Mouse (Mus musculus): ENCODE data around the gene Kif3c. TPM values are rescaled to one million over a fixed set of nuclear protein-coding genes. Genes with fewer than 3 reads are reported as not detected.
A peak's percentile ranks its signal among the peaks of the same experiment; 100 is the strongest.

The Kif3c gene
- total RNA-seq (2021): 100 to 1,000 TPM; 191 to 192 TPM

GRCm38 (mm10) chr12:3364508-3365448 is at the start of gene Kif3c:
TSS of gene Kif3c (plus strand) at chr12:3365132.
- intact Hi-C loops (cut with DNase I): loop anchor here (2.0 kb wide), 3 partner anchors 56 to 130 kb away; partner anchors contain the start of genes Asxl2 and Rab10
- peak; percentile 89 to 94 for DNase-seq (ENCODE audit: low spot score in 2 of 2)

GRCm38 (mm10) chr12:3316083-3316482 is 48.8 kb upstream of the Kif3c start:
- intact Hi-C loops (cut with DNase I): no loop called here
- DNase-seq (ENCODE audit: low spot score in 2 of 2): no peak

- no peak for DNase-seq (ENCODE audit: low spot score in 2 of 2)
Observed at GRCm38 (mm10) chr12:3316937-3317336, 48.0 kb upstream of the Kif3c start.

GRCm38 (mm10) chr12:3319377-3319776 is 45.6 kb upstream of the Kif3c start:
- intact Hi-C loops (cut with DNase I): no loop called here
- no peak for DNase-seq (ENCODE audit: low spot score in 2 of 2)

More at GRCm38 (mm10) chr12:3316937-3317336, 48.0 kb upstream of the Kif3c start:
- intact Hi-C loops (cut with DNase I): no loop called here

GRCm38 (mm10) chr12:3323241-3323640 is 41.7 kb upstream of the Kif3c start:
- intact Hi-C loops (cut with DNase I): no loop called here
- peak; percentile 47 to 84 for DNase-seq (ENCODE audit: low spot score in 2 of 2)

- intact Hi-C loops (cut with DNase I): no loop called here
- no peak for DNase-seq (ENCODE audit: low spot score in 2 of 2)
Observed at GRCm38 (mm10) chr12:3325232-3325631, 39.7 kb upstream of the Kif3c start.

GRCm38 (mm10) chr12:3329677-3330076 is 35.3 kb upstream of the Kif3c start:
- DNase-seq (ENCODE audit: low spot score in 2 of 2): no peak
- intact Hi-C loops (cut with DNase I): no loop called here

GRCm38 (mm10) chr12:3338931-3339330 is 26.0 kb upstream of the Kif3c start:
- intact Hi-C loops (cut with DNase I): no loop called here
- DNase-seq (ENCODE audit: low spot score in 2 of 2): no peak

GRCm38 (mm10) chr12:3344155-3344554 is 20.8 kb upstream of the Kif3c start:
- intact Hi-C loops (cut with DNase I): no loop called here
- no peak for DNase-seq (ENCODE audit: low spot score in 2 of 2)

GRCm38 (mm10) chr12:3345038-3345437 is 19.9 kb upstream of the Kif3c start:
- DNase-seq (ENCODE audit: low spot score in 2 of 2): no peak
- intact Hi-C loops (cut with DNase I): no loop called here

GRCm38 (mm10) chr12:3347682-3348081 is 17.2 kb upstream of the Kif3c start:
- intact Hi-C loops (cut with DNase I): no loop called here
- DNase-seq (ENCODE audit: low spot score in 2 of 2): no peak

- peak in 1 of 2 experiments; percentile 9 for DNase-seq (ENCODE audit: low spot score in 2 of 2)
- intact Hi-C loops (cut with DNase I): no loop called here
Observed at GRCm38 (mm10) chr12:3349387-3349786, 15.5 kb upstream of the Kif3c start.

GRCm38 (mm10) chr12:3350136-3350535 is 14.8 kb upstream of the Kif3c start:
- intact Hi-C loops (cut with DNase I): no loop called here
- no peak for DNase-seq (ENCODE audit: low spot score in 2 of 2)

GRCm38 (mm10) chr12:3352216-3352615 is 12.7 kb upstream of the Kif3c start:
- intact Hi-C loops (cut with DNase I): no loop called here
- DNase-seq (ENCODE audit: low spot score in 2 of 2): no peak

- intact Hi-C loops (cut with DNase I): no loop called here
- no peak for DNase-seq (ENCODE audit: low spot score in 2 of 2)
Observed at GRCm38 (mm10) chr12:3355068-3355467, 9.9 kb upstream of the Kif3c start.

GRCm38 (mm10) chr12:3356824-3357223 is 8.1 kb upstream of the Kif3c start:
- DNase-seq (ENCODE audit: low spot score in 2 of 2): no peak
- intact Hi-C loops (cut with DNase I): no loop called here

- intact Hi-C loops (cut with DNase I): loop anchor here (2.0 kb wide), 1 partner anchor 261 kb away; no protein-coding TSS in a partner anchor
Observed at GRCm38 (mm10) chr12:3359302-3359701, 5.6 kb upstream of the Kif3c start.

GRCm38 (mm10) chr12:3360043-3360442 is 4.9 kb upstream of the Kif3c start:
- no peak for DNase-seq (ENCODE audit: low spot score in 2 of 2)
- intact Hi-C loops (cut with DNase I): no loop called here

More at GRCm38 (mm10) chr12:3359302-3359701, 5.6 kb upstream of the Kif3c start:
- DNase-seq (ENCODE audit: low spot score in 2 of 2): peak; percentile 83 to 86

- intact Hi-C loops (cut with DNase I): loop anchor here (2.0 kb wide), 3 partner anchors 55 to 129 kb away; partner anchors contain the start of genes Asxl2 and Rab10
- no peak for DNase-seq (ENCODE audit: low spot score in 2 of 2)
Observed at GRCm38 (mm10) chr12:3364076-3364475, 856 bp upstream of the Kif3c start.

GRCm38 (mm10) chr12:3365449-3366189 is 687 bp downstream of the Kif3c start:
- intact Hi-C loops (cut with DNase I): loop anchor here (2.0 kb wide), 4 partner anchors 25 to 131 kb away; partner anchors contain the start of genes Asxl2 and Rab10
- DNase-seq (ENCODE audit: low spot score in 2 of 2): peak in 1 of 2 experiments; percentile 46

Data from left cerebral cortex, postnatal 25 days (tissue).